Mouse (Mus musculus) ES-Bruce4 (cell line): ENCODE measurements around the gene Foxo3. TPM values are rescaled to one million over a fixed set of nuclear protein-coding genes. Genes with fewer than 3 reads are reported as not detected.

Experiments used
- H3K27ac ChIP-seq: 2 replicates; pipeline ENCODE4 v1.5.1; 2012; ENCODE audit warnings: low read length, inconsistent platforms; ENCODE audit not compliant: insufficient read depth
- H3K27me3 ChIP-seq: 2 replicates; pipeline ENCODE4 v1.6.1; 2012; ENCODE audit warnings: mild to moderate bottlenecking, low read length, inconsistent platforms; ENCODE audit not compliant: control insufficient read depth, poor library complexity, insufficient read depth, severe bottlenecking
- H3K36me3 ChIP-seq: 2 replicates; pipeline ENCODE4 v1.6.1; 2012; ENCODE audit warnings: inconsistent platforms, mild to moderate bottlenecking, low read length, moderate library complexity; ENCODE audit not compliant: control insufficient read depth, poor library complexity, insufficient read depth, severe bottlenecking
- H3K4me1 ChIP-seq: one replicate; pipeline ENCODE4 v1.8.1; 2011; ENCODE audit warnings: low read length; ENCODE audit not compliant: control insufficient read depth, insufficient read depth
- H3K4me3 ChIP-seq: 2 replicates; pipeline ENCODE4 v1.5.1; 2011; ENCODE audit warnings: low read depth, mild to moderate bottlenecking, low read length
- H3K9ac ChIP-seq: 2 replicates; pipeline ENCODE4 v1.6.1; 2012; ENCODE audit warnings: low read depth, mild to moderate bottlenecking, inconsistent platforms; ENCODE audit not compliant: poor library complexity, severe bottlenecking
- H3K9me3 ChIP-seq: replicated peaks from 2 replicates; pipeline ENCODE4 v1.6.1; 2012; ENCODE audit warnings: mild to moderate bottlenecking, low read length, inconsistent platforms; ENCODE audit not compliant: control insufficient read depth, poor library complexity, insufficient read depth, severe bottlenecking
- CTCF ChIP-seq: IDR thresholded peaks from one replicate; pipeline ENCODE4 v1.8.1; 2011; ENCODE audit warnings: low read depth, low read length
- EP300 ChIP-seq: IDR thresholded peaks from 2 replicates; pipeline ENCODE4 v1.6.1; 2011; ENCODE audit warnings: low read depth, low read length; ENCODE audit not compliant: insufficient read depth
- POLR2A ChIP-seq: IDR thresholded peaks from one replicate; pipeline ENCODE4 v1.8.1; 2011; ENCODE audit warnings: low read length; ENCODE audit not compliant: insufficient read depth
- polyA plus RNA-seq: library from polyadenylated mRNA; stranded (reverse); fragments of >200 nt; gene quantifications from 2 replicates; pipeline ENCODE4 v1.2.4, GENCODE M21; 2011; ENCODE audit warnings: low read depth; ENCODE audit not compliant: missing spikeins, insufficient read depth, insufficient read length

The Foxo3 gene
- polyA plus RNA-seq, 1 experiment = 44.9 TPM

- H3K27me3 ChIP-seq = no peaks in the 10 kb centered on the region
- TF ChIP-seq EP300 (no peak), CTCF (no peak), POLR2A (no peak)
- H3K4me3 ChIP-seq = no peak overlapping the region
- no peak overlapping the region for H3K27ac ChIP-seq
- no peaks in the 10 kb centered on the region for H3K9me3 ChIP-seq
- peaks cover 2% of the 10 kb centered on the region for H3K4me1 ChIP-seq
- no peak overlapping the region for H3K9ac ChIP-seq
- H3K36me3 ChIP-seq = no peaks in the 10 kb centered on the region
Observed at GRCm38 (mm10) chr10:42232977-42233376, 43.6 kb downstream of the Foxo3 start.

- Histone ChIP-seq H3K9me3 (no peaks in the 10 kb centered on the region), H3K27me3 (no peaks in the 10 kb centered on the region), H3K36me3 (no peaks in the 10 kb centered on the region), H3K4me3 (no peak overlapping the region), H3K27ac (no peak overlapping the region), H3K4me1 (peaks cover 2% of the 10 kb centered on the region), H3K9ac (no peak overlapping the region)
- TF ChIP-seq CTCF = no peak
- TF ChIP-seq POLR2A = no peak
- no peak for TF ChIP-seq EP300
Observed at GRCm38 (mm10) chr10:42231847-42232246, 44.7 kb downstream of the Foxo3 start.

- no peaks in the 10 kb centered on the region for H3K9me3 ChIP-seq
- H3K36me3 ChIP-seq = no peaks in the 10 kb centered on the region
- no peak for TF ChIP-seq CTCF
- no peak for TF ChIP-seq POLR2A
- no peak for TF ChIP-seq EP300
- no peak overlapping the region for H3K27ac ChIP-seq
- H3K4me3 ChIP-seq = no peak overlapping the region
- no peak overlapping the region for H3K9ac ChIP-seq
- no peaks in the 10 kb centered on the region for H3K27me3 ChIP-seq
- H3K4me1 ChIP-seq = peaks cover 2% of the 10 kb centered on the region
Observed at GRCm38 (mm10) chr10:42231100-42231541, 45.4 kb downstream of the Foxo3 start.

GRCm38 (mm10) chr10:42230471-42231099 is 46.0 kb downstream of the Foxo3 start:
- no peak overlapping the region for H3K4me3 ChIP-seq
- no peaks in the 10 kb centered on the region for H3K9me3 ChIP-seq
- no peak overlapping the region for H3K9ac ChIP-seq
- H3K36me3 ChIP-seq = no peaks in the 10 kb centered on the region
- peaks cover 2% of the 10 kb centered on the region for H3K4me1 ChIP-seq
- TF ChIP-seq CTCF = no peak
- TF ChIP-seq EP300 = no peak
- TF ChIP-seq POLR2A = no peak
- H3K27ac ChIP-seq = no peak overlapping the region
- no peaks in the 10 kb centered on the region for H3K27me3 ChIP-seq

GRCm38 (mm10) chr10:42227751-42228241 is 48.8 kb downstream of the Foxo3 start:
- H3K27ac ChIP-seq = no peak overlapping the region
- H3K9me3 ChIP-seq = no peaks in the 10 kb centered on the region
- H3K4me3 ChIP-seq = no peak overlapping the region
- no peaks in the 10 kb centered on the region for H3K27me3 ChIP-seq
- H3K9ac ChIP-seq = no peak overlapping the region
- H3K36me3 ChIP-seq = no peaks in the 10 kb centered on the region
- peaks cover 2% of the 10 kb centered on the region for H3K4me1 ChIP-seq
- TF ChIP-seq POLR2A = no peak
- no peak for TF ChIP-seq CTCF
- no peak for TF ChIP-seq EP300

- Histone ChIP-seq H3K9me3 (no peaks in the 10 kb centered on the region), H3K4me3 (no peak overlapping the region), H3K9ac (no peak overlapping the region), H3K36me3 (no peaks in the 10 kb centered on the region), H3K27me3 (no peaks in the 10 kb centered on the region), H3K4me1 (peaks cover 1% of the 10 kb centered on the region), H3K27ac (no peak overlapping the region)
- TF ChIP-seq POLR2A (no peak), EP300 (no peak), CTCF (no peak)
Observed at GRCm38 (mm10) chr10:42226176-42226575, 50.4 kb downstream of the Foxo3 start.
